Mouse (Mus musculus): ENCODE results near the gene Slc38a1. TPM values are rescaled to one million over a fixed set of nuclear protein-coding genes. Genes with fewer than 3 reads are reported as not detected.

Slc38a1 gene
- polyA plus RNA-seq, 1 experiment from 2014 or later, result 109 TPM

DNA sequence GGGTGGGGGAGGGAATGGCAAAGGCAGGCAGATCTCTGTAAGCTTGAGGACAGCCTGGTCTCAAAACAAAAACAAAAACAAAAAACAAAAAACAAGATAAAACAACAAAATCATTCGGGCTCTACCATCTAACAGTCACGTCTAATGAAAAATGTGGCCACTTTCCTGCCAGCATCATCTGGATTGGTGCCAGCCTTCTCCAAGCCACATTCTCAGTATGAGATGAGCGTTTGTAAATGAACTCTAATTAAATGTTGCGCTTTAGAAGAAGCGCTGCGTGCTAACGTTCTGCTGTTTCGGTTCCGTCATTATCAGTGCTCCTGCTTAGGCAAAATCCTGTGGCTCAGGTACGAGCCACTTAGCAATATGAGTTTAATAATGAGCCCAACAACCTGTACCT, 9.8 kb upstream of the Slc38a1 start:
- Histone ChIP-seq H3K36me3 (ENCODE audit: control insufficient read depth, insufficient read depth, low read length) (no peaks in the 10 kb centered on the region), H3K9ac (ENCODE audit: low read length) (no peak overlapping the region), H3K27ac (ENCODE audit: low read depth, low read length) (no peak overlapping the region), H3K9me3 (ENCODE audit: control insufficient read depth, low read length) (no peaks in the 10 kb centered on the region), H3K4me3 (ENCODE audit: low read depth, low read length) (no peak overlapping the region), H3K27me3 (ENCODE audit: control insufficient read depth, insufficient read depth, low read length) (no peaks in the 10 kb centered on the region), H3K4me1 (ENCODE audit: control insufficient read depth, insufficient read depth, low read length) (peaks cover 2% of the 10 kb centered on the region; the same call in 1 of the 2 replicates), H3K4me2 (no peak overlapping the region)
- no peak for DNase-seq (ENCODE audit: low spot score, missing footprints)
- 94% methylated on average over 10 of the region's 10 CpGs for WGBS
- no peak for ATAC-seq (ENCODE audit: low FRiP score)

DNA sequence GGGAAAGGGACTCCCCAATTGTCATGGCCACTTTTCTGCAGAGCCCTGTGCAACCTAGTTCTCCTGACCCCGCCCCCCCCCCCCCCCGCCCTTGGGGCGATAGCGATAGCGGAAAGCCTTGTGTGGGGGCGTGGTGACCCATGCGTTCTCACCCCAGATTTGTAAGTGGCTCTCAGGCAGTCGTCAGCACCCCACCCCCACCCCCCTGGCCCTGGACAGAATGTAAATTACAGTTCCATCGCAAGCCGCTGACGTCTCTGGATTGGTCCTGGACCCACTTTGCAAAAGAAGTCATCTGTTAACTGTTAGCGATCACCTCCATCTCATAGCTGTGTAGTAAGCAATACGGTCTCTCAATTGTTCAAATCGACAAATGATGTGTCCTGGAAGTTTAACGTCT, 4.7 kb upstream of the Slc38a1 start:
- 46% methylated on average over 15 of the region's 15 CpGs for WGBS
- Histone ChIP-seq H3K4me2 (no peak overlapping the region), H3K4me1 (ENCODE audit: control insufficient read depth, insufficient read depth, low read length) (peaks cover 2% of the 10 kb centered on the region), H3K27me3 (ENCODE audit: control insufficient read depth, insufficient read depth, low read length) (no peaks in the 10 kb centered on the region), H3K27ac (ENCODE audit: low read depth, low read length) (no peak overlapping the region), H3K4me3 (ENCODE audit: low read depth, low read length) (no peak overlapping the region), H3K9ac (ENCODE audit: low read length) (no peak overlapping the region), H3K9me3 (ENCODE audit: control insufficient read depth, low read length) (no peaks in the 10 kb centered on the region), H3K36me3 (ENCODE audit: control insufficient read depth, insufficient read depth, low read length) (no peaks in the 10 kb centered on the region)
- ATAC-seq (ENCODE audit: low FRiP score) (no peak), DNase-seq (ENCODE audit: low spot score, missing footprints) (no peak)

GRCm38 (mm10) chr15:96641821-96642435, 785 bp downstream of the Slc38a1 start:
- DNase-seq (ENCODE audit: low spot score, missing footprints) (peak; percentile 97), ATAC-seq (ENCODE audit: low FRiP score) (peak; percentile 20)
- Histone ChIP-seq H3K9me3 (ENCODE audit: control insufficient read depth, low read length) (no peaks in the 10 kb centered on the region), H3K4me1 (ENCODE audit: control insufficient read depth, insufficient read depth, low read length) (peaks cover 18% of the 10 kb centered on the region), H3K9ac (ENCODE audit: low read length) (peak overlapping the region; percentile 99), H3K4me3 (ENCODE audit: low read depth, low read length) (peak overlapping the region; percentile 87), H3K36me3 (ENCODE audit: control insufficient read depth, insufficient read depth, low read length) (peaks cover 9% of the 10 kb centered on the region; the same call in 1 of the 2 replicates), H3K4me2 (peak overlapping the region; percentile 78), H3K27me3 (ENCODE audit: control insufficient read depth, insufficient read depth, low read length) (no peaks in the 10 kb centered on the region), H3K27ac (ENCODE audit: low read depth, low read length) (peak overlapping the region; percentile 99)
- WGBS, result under 1% methylated on average over 31 of the region's 31 CpGs

DNA sequence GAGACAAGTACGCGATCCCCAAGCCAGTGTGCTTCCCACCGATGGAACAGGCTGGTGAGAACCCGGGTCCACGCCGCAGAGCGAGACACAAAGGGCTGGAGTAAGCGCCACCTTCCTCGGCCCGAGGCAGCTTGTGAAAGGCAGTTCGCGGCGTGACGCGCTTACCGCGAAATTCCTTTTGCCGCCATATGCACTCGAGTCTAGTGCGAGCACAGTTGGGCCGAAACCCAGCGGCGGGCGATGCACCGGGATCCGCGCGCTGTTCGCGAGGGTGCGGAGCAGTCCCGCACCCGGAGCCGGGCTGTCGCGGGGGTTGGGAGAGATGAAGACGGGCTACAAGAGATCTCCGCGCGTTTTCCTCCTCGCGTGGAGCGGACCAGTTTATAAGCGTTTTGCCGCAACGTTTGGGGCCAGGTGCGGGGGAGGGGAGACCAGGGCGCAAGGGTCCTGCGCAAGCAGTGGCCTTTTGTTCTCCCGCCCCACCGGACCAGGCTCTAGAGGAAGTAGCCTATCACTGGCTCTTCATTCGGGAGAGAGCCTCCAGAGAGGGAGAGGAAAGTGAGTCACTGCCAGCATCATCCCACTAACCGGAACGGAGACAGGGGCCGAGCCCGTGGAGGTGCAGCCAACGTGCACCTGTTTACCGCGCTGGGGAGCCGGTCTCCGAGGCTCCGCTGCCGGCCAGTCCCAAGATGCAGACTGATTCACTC, 1.4 kb downstream of the Slc38a1 start:
- peak overlapping the region; percentile 99 for H3K9ac ChIP-seq (ENCODE audit: low read length)

GRCm38 (mm10) chr15:96640291-96640985, 2.3 kb downstream of the Slc38a1 start:
- Histone ChIP-seq H3K4me2 (peak overlapping the region; percentile 78), H3K4me1 (ENCODE audit: control insufficient read depth, insufficient read depth, low read length) (peaks cover 18% of the 10 kb centered on the region), H3K27me3 (ENCODE audit: control insufficient read depth, insufficient read depth, low read length) (no peaks in the 10 kb centered on the region), H3K36me3 (ENCODE audit: control insufficient read depth, insufficient read depth, low read length) (peaks cover 21% of the 10 kb centered on the region), H3K9me3 (ENCODE audit: control insufficient read depth, low read length) (peaks cover 8% of the 10 kb centered on the region), H3K9ac (ENCODE audit: low read length) (peak overlapping the region; percentile 99), H3K27ac (ENCODE audit: low read depth, low read length) (peak overlapping the region; percentile 99), H3K4me3 (ENCODE audit: low read depth, low read length) (peak overlapping the region; percentile 87)
- no peak for ATAC-seq (ENCODE audit: low FRiP score)
- WGBS, result 10% methylated on average over 16 of the region's 16 CpGs
- peak; percentile 88 for DNase-seq (ENCODE audit: low spot score, missing footprints)

More for the DNA sequence above, 1.4 kb downstream of the Slc38a1 start:
- peaks cover 18% of the 10 kb centered on the region for H3K4me1 ChIP-seq (ENCODE audit: control insufficient read depth, insufficient read depth, low read length)
- under 1% methylated on average over 63 of the region's 63 CpGs for WGBS
- ATAC-seq (ENCODE audit: low FRiP score) (peak; percentile 77), DNase-seq (ENCODE audit: low spot score, missing footprints) (peak; percentile 97)
- H3K4me3 ChIP-seq (ENCODE audit: low read depth, low read length), result peak overlapping the region; percentile 87
- peaks cover 1% of the 10 kb centered on the region; the same call in 1 of the 2 replicates for H3K9me3 ChIP-seq (ENCODE audit: control insufficient read depth, low read length)
- peak overlapping the region; percentile 99 for H3K27ac ChIP-seq (ENCODE audit: low read depth, low read length)
- no peaks in the 10 kb centered on the region for H3K27me3 ChIP-seq (ENCODE audit: control insufficient read depth, insufficient read depth, low read length)
- peak overlapping the region; percentile 78 for H3K4me2 ChIP-seq
- H3K36me3 ChIP-seq (ENCODE audit: control insufficient read depth, insufficient read depth, low read length), result peaks cover 13% of the 10 kb centered on the region; the same call in 1 of the 2 replicates

DNA sequence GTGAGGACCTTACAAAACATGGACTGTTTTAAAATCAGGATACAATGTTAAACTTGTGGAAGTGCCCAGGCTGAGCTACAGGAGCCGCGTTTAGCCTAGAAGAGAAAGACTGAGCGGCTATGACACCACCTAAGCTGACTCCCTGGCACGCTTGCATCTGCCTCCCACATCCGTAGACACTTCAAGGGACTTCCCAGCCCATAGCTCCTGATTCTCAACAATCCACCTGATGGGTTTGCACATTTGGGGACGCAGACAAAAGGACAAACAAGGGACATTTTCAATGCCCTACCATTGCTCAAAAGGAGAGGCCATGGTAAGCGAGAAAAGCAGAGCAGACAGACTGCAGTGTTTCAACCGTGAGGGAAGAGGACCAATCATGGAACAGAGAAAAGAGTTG, 3.1 kb downstream of the Slc38a1 start:
- no peak for ATAC-seq (ENCODE audit: low FRiP score)
- H3K27me3 ChIP-seq (ENCODE audit: control insufficient read depth, insufficient read depth, low read length), result no peaks in the 10 kb centered on the region
- H3K36me3 ChIP-seq (ENCODE audit: control insufficient read depth, insufficient read depth, low read length), result peaks cover 27% of the 10 kb centered on the region
- H3K9ac ChIP-seq (ENCODE audit: low read length), result peak overlapping the region; percentile 99; the same call in 1 of the 2 replicates
- H3K4me3 ChIP-seq (ENCODE audit: low read depth, low read length), result peak overlapping the region; percentile 87
- H3K27ac ChIP-seq (ENCODE audit: low read depth, low read length), result no peak overlapping the region
- peaks cover 18% of the 10 kb centered on the region for H3K4me1 ChIP-seq (ENCODE audit: control insufficient read depth, insufficient read depth, low read length)
- WGBS, result 75% methylated on average over 8 of the region's 8 CpGs
- H3K4me2 ChIP-seq, result peak overlapping the region; percentile 78
- no peak for DNase-seq (ENCODE audit: low spot score, missing footprints)
- peaks cover 16% of the 10 kb centered on the region for H3K9me3 ChIP-seq (ENCODE audit: control insufficient read depth, low read length)

DNA sequence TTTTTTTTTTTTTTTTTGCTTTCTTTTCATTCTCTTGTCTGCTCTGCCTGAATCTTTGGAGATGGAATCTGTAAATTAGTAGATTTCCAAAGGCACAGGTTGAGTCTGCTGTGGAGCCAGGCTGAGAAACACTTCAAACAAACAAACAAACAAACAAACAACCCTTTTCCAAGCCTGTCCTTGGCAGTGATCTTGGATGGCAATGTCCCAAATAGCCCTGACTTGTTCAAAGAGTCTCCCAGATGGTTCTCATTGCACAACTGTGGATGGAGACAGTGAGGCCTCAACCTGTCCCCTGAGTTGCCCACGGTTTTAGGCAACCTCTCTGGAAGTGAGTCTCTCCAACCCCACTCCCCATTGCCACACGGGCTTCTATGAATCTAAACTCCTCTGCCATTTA, 4.1 kb downstream of the Slc38a1 start:
- no peak overlapping the region for H3K4me2 ChIP-seq
- no peaks in the 10 kb centered on the region for H3K27me3 ChIP-seq (ENCODE audit: control insufficient read depth, insufficient read depth, low read length)
- H3K9ac ChIP-seq (ENCODE audit: low read length), result no peak overlapping the region
- 77% methylated on average over 2 of the region's 2 CpGs for WGBS
- no peak overlapping the region for H3K4me3 ChIP-seq (ENCODE audit: low read depth, low read length)
- no peak for DNase-seq (ENCODE audit: low spot score, missing footprints)
- H3K9me3 ChIP-seq (ENCODE audit: control insufficient read depth, low read length), result peaks cover 18% of the 10 kb centered on the region
- peaks cover 17% of the 10 kb centered on the region for H3K4me1 ChIP-seq (ENCODE audit: control insufficient read depth, insufficient read depth, low read length)
- no peak for ATAC-seq (ENCODE audit: low FRiP score)
- no peak overlapping the region for H3K27ac ChIP-seq (ENCODE audit: low read depth, low read length)
- peaks cover 33% of the 10 kb centered on the region for H3K36me3 ChIP-seq (ENCODE audit: control insufficient read depth, insufficient read depth, low read length)

- WGBS, result 81% methylated on average over 10 of the region's 10 CpGs
Measured at GRCm38 (mm10) chr15:96638173-96638572, 4.5 kb downstream of the Slc38a1 start.

More at GRCm38 (mm10) chr15:96638173-96638572, 4.5 kb downstream of the Slc38a1 start:
- no peaks in the 10 kb centered on the region for H3K27me3 ChIP-seq (ENCODE audit: control insufficient read depth, insufficient read depth, low read length)
- H3K9ac ChIP-seq (ENCODE audit: low read length), result no peak overlapping the region
- H3K36me3 ChIP-seq (ENCODE audit: control insufficient read depth, insufficient read depth, low read length), result peaks cover 38% of the 10 kb centered on the region
- peaks cover 19% of the 10 kb centered on the region for H3K9me3 ChIP-seq (ENCODE audit: control insufficient read depth, low read length)
- no peak overlapping the region for H3K27ac ChIP-seq (ENCODE audit: low read depth, low read length)
- no peak overlapping the region for H3K4me2 ChIP-seq
- peaks cover 16% of the 10 kb centered on the region for H3K4me1 ChIP-seq (ENCODE audit: control insufficient read depth, insufficient read depth, low read length)
- H3K4me3 ChIP-seq (ENCODE audit: low read depth, low read length), result no peak overlapping the region
- DNase-seq (ENCODE audit: low spot score, missing footprints), result no peak
- no peak for ATAC-seq (ENCODE audit: low FRiP score)

Measured in midbrain, embryonic 11.5 days (tissue).